In genomic region chr15:8324061-8324460, GRCm38 (mm10) we compare ENCODE assay signal across 15 mouse cellular contexts.
DNase-seq lines count a peak whose midpoint lies in the region; TF ChIP-seq lines count a peak whose summit lies in the region.
"Had no signal": no experiment of that assay in that cellular context is flagged by ENCODE, and none has a peak within 500 bp of the region (broad histone marks: within the 10 kb centered on the region; RNA-seq: fewer than 3 reads in every experiment).

No protein-coding gene starts in this region.

- 24% methylated on average over 4 of the region's 4 CpGs for WGBS in liver, adult 2 months

- H3K27ac ChIP-seq in liver, adult 2 months (replicated peaks; ENCODE audit: insufficient read depth, low read depth, low read length) = no peak overlapping the region; the same call in 1 of the 2 replicates

- no peak overlapping the region for H3K9ac ChIP-seq in liver, adult 2 months (ENCODE audit: low read depth, low read length)

- no peak for TF ChIP-seq CTCF in liver, adult 2 months (IDR thresholded peaks at IDR 0.05; ENCODE audit: low read depth, low read length)

- H3K4me3 ChIP-seq in liver, adult 2 months (ENCODE audit: insufficient read depth, low read depth, low read length) = no peak overlapping the region

- no peaks in the 10 kb centered on the region for H3K27me3 ChIP-seq in liver, adult 2 months (ENCODE audit: control insufficient read depth, insufficient read depth, low read length)
- H3K27me3 ChIP-seq: CH12.LX, Patski had no signal

- peaks cover 5% of the 10 kb centered on the region; the same call in 1 of the 2 replicates for H3K4me1 ChIP-seq in liver, adult 2 months (ENCODE audit: control insufficient read depth, insufficient read depth, low read length)

- H3K36me3 ChIP-seq in liver, adult 2 months (ENCODE audit: control insufficient read depth, insufficient read depth, low read length) = peaks cover 47% of the 10 kb centered on the region

- no peaks in the 10 kb centered on the region for H3K79me2 ChIP-seq in liver, adult 2 months (ENCODE audit: control insufficient read depth, insufficient read depth, low read length)

- peak; percentile 91 for DNase-seq in liver, adult 2 months (ENCODE audit: extremely low read depth, low read depth, low spot score)
- no peak for DNase-seq in liver
- DNase-seq: adrenal gland, adult 2 months; adrenal gland, adult 8-10 months; adrenal gland, postnatal 10 days; adrenal gland, postnatal 14 days; adrenal gland, postnatal 25 days; adrenal gland, postnatal 36 days; B cell, adult 2 months; cerebellum, adult 11 months; cerebellum, adult 11-12 months; cerebellum, adult 18-20 months; cerebellum, adult 2 months had no signal

- no peak for TF ChIP-seq POLR2A in liver, adult 2 months (IDR thresholded peaks at IDR 0.05; ENCODE audit: extremely low read depth, insufficient read depth, low read length)
